Mouse (Mus musculus): ENCODE results near the gene Ing3.

- TF ChIP-seq POLR2A (IDR thresholded peaks at IDR 0.05; ENCODE audit: insufficient read length, low read depth): no peak
- no peak for TF ChIP-seq CEBPB (IDR thresholded peaks at IDR 0.05; ENCODE audit: insufficient read depth, poor library complexity, severe bottlenecking)
- TF ChIP-seq SRF (IDR thresholded peaks at IDR 0.05; ENCODE audit: control insufficient read depth, insufficient read length, low read depth): no peak
- no peak for TF ChIP-seq POLR2AphosphoS2 (IDR thresholded peaks at IDR 0.05; ENCODE audit: insufficient read length, low read depth)
- no peak for TF ChIP-seq REST (IDR thresholded peaks at IDR 0.05; ENCODE audit: insufficient read depth, insufficient read length)
- TF ChIP-seq E2F4 (IDR thresholded peaks at IDR 0.05; ENCODE audit: insufficient read depth): no peak
- TF ChIP-seq MYOD1 (IDR thresholded peaks at IDR 0.05; ENCODE audit: control insufficient read depth in 1 of 3, insufficient read length in 2 of 3, low read depth in 2 of 3): no peak
- no peak for TF ChIP-seq MYOG (IDR thresholded peaks at IDR 0.05; ENCODE audit: control insufficient read depth in 1 of 3, insufficient read depth in 1 of 3, insufficient read length in 2 of 3, low read depth in 2 of 3)
- no peak for TF ChIP-seq TCF12 (IDR thresholded peaks at IDR 0.05; ENCODE audit: insufficient read depth, poor library complexity, severe bottlenecking)
- TF ChIP-seq USF1 (IDR thresholded peaks at IDR 0.05; ENCODE audit: low read depth): no peak
- no peak for TF ChIP-seq MAX (IDR thresholded peaks at IDR 0.05; ENCODE audit: low read depth)
- no peak for TF ChIP-seq TCF3 (IDR thresholded peaks at IDR 0.05; ENCODE audit: insufficient read length, low read depth)
Measured at GRCm38 (mm10) chr6:22000086-22000485, 50.7 kb downstream of the Ing3 start.
